Mouse (Mus musculus) spleen, adult 18-20 months (tissue): ENCODE measurements around the gene Fuz.
A peak's percentile ranks its signal among the peaks of the same experiment; 100 is the strongest.

Experiments used
- DNase-seq, 2 experiments: peaks; one replicate each; pipeline ENCODE4 v3.0.0; 2022; ENCODE audit warnings: mixed read lengths in 2 of 2

Fuz gene

DNA sequence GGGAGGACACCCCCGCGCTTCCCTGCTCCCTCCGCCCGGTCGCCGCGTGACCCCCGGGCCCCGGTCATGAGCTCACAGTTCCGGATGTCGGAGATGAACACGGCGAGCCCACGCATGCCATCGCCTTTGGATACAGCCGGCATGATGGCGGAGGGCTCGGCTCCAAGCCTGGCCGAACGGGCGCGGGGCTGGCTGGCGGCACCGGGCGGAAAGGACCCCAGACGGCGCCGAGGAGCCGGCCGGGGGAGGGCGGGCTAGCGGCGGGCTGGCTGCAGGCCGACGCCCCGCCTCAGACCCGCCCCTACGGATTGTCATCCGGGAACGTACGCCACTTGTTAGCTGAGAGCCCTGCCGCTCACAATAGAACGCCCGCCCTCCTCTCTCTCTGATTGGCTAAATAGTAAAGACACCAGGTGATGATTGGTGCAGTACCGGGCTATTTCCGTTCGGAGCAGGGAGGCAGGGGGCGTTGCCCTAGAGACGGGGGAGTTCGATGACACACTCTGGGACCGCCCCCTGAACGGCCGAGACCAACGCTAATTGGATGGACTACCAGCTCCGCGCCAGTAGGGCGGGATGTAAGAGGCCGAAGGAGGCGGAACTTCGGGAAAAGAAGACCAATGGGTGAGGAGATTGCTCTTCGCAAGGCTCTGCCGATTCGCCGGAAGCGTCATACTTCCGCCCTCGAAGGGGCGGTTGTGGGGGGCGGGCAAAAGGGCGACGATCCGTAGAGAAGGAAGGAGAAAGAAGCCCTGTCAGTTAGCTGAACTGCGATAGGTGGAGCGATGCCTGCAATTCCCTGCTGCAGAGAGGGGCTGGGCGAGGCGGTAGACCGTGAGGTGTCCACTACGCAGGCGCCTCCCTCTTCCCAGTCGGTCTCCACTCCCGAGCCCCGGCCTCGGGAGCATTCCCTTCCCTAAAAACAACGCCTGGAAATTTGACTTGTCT lies 33.6 kb downstream of the Fuz start, which contains the start of gene Ap2a1:
Ap2a1 (minus strand) TSS at position 293 of the 948 bp plus-strand sequence.
- DNase-seq, result peak; percentile 97 to 100

DNA sequence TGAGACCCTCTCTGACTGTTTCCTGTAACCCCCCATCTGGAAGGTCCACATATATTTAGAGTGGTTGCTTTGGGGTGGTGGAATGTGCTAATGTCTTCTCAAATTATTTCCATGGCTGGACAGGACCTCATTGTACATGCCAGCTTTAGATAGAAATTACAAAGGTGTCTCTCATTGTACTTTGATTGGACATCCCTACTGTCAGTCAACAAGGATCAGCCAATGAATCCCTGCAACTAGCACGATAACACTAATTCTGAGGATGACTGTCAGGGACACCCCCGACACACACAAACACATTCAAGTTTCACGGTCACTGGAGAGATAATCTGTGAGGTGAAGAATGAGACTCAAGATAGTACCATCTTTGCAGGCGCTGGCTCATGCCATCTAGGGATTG lies 42.8 kb downstream of the Fuz start:
- DNase-seq, result no peak

DNA sequence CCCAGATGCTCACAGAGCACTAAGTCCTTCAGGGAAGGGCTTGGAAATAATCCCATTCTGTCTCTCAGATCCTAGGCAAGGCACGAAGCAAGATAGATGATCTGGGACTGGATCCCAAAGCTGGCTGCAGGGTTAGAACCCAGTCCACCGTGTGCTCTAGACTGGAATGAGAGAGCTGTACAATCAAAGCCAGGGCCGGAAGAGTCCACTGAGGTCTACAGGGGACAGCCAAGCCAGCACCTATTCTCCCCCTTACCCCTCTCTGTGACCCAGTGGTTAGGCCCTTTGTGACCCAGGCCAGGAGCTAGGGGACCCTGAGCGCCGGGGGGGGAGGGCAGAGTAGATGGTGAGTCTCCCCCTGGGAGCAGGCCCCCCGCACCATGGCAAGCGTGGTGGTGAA lies 47.0 kb downstream of the Fuz start, which contains the start of gene Tsks:
Tsks (plus strand) TSS at position 301 of the 400 bp plus-strand sequence.
- no peak for DNase-seq

DNA sequence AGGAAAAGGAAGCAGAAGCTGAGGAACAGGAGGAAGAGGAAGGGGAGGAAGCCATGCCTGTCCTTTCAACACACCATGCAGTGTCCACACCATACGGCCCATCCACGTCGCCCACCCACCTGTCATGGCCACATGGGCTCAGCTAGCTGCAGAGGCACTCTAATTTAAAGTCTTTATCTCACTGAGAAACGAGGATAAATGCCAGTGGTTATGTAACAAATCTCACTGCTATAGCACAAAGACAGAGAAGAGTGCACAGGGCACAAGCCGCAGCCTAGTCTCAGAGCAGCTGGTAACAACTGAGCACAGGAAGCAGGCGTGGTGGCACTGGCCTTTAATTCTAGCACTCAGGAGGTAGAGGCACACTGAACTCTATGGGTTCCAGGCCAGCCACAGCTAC lies 54.0 kb downstream of the Fuz start:
- DNase-seq, result no peak

DNA sequence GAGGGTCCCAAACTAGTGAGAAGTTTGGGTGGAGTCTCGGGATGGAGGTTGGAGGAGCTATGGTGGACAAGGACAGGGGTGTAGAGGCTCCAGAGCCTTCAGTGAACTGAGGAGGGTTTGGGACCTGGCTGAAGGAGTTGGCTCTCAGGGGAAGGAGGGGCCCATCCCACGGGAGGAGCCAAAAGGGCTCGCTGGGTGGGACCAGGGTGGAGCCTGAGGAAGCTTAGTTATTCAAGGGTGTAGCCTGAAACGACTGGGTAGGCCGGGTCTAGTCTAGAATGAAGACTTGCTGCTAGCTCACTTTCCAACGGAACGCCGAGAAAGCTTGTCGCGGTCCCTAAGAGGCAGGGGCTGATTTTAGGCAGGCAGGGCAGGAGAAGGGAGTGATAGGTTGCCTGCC lies 56.1 kb downstream of the Fuz start:
- DNase-seq, result peak in 1 of 2 experiments; percentile 32
